Mouse (Mus musculus) liver, adult 2 months (tissue): ENCODE data around the gene Rexo2.

Experiments
- CTCF ChIP-seq: fragments of 200-500 bp; IDR thresholded peaks from 2 replicates; pipeline ENCODE4 v1.5.1; 2011; ENCODE audit warnings: low read depth, low read length, control low read depth
- POLR2A ChIP-seq: fragments of 200-500 bp; IDR thresholded peaks from 2 replicates; pipeline ENCODE4 v1.6.1; 2011; ENCODE audit warnings: low read length, control low read depth; ENCODE audit not compliant: insufficient read depth; ENCODE audit errors: extremely low read depth

- TF ChIP-seq CTCF (no peak), POLR2A (no peak)
These were observed 58.9 kb downstream of the Rexo2 start for GRCm38 (mm10) chr9:48421561-48421960.
